Mouse (Mus musculus): ENCODE results near the gene Scd1. TPM values are rescaled to one million over a fixed set of nuclear protein-coding genes. Genes with fewer than 3 reads are reported as not detected.
A peak's percentile ranks its signal among the peaks of the same experiment; 100 is the strongest.

Gene Scd1
- polyA plus RNA-seq (2015; fragmentation: Nextera tagmentation; extraction: Ambion mirVana), result 4.5 and 5.1 TPM in 2 replicates

DNA sequence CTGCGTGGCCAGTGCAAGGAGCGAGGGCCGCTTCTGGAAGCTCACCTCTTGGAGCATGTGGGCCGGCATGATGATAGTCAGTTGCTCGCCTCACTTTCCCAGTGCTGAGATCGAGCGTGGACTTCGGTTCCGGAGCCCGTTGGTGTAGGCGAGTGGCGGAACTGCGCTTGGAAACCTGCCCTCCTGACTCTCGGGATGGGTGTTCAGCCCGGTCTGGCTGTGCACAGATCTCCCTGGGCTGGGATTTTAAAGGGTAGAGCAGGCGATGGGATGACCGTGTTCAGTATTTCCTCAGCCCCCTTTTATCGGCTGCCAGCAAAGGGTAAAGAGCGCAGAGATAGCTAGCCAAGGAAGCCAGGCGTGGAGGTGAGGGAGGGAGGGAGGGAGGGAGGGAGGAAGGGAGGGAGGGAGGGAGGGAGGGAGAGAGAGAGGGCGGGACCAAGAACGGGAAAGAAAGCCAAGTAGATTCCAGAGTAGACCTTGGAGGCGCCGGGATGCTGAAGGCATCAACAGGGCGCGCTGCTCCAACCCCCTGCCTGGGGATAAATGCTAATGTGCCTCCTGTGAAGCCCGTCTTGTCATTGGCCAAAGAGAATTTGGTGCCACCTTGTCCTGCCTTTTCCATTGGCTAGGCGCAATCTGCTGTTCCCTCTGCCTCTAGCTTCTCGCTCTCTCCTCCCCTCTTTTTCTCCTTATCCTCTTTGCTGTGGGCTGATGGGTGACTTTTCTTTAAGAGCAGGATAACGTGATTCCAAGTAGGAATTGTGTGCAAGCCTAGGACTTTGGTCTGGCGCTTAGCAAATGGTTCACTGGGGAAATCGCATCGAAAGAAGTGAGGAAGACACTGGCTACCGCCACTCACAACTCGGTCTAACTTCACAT, at the start of gene Scd1:
Gene Scd1, minus strand, starts transcription at position 539 of the 882 bp plus-strand sequence.
- peaks cover 4% of the 10 kb centered on the region; the same call in 1 of the 2 replicates for H3K4me1 ChIP-seq (ENCODE audit: control insufficient read depth, insufficient read depth, low read length)
- peak within 1 kb of the TSS; percentile 57 for H3K4me3 ChIP-seq (replicated peaks; ENCODE audit: low read length)
- 0 out of 2 replicates have a peak, but pooled peaks cover 6% of the 10 kb centered on the region for H3K27me3 ChIP-seq (ENCODE audit: control insufficient read depth, insufficient read depth, low read length)
- H3K27ac ChIP-seq (ENCODE audit: low read length), result peak within 1 kb of the TSS; percentile 77; the same call in 1 of the 2 replicates
- H3K9ac ChIP-seq (ENCODE audit: low read length), result peak within 1 kb of the TSS; percentile 69
- ATAC-seq (ENCODE audit: insufficient read depth, low FRiP score), result peak; percentile 87
- H3K36me3 ChIP-seq (ENCODE audit: control insufficient read depth, insufficient read depth, low read length), result no peaks in the 10 kb centered on the region
- H3K4me2 ChIP-seq (ENCODE audit: low read depth, low read length), result peak within 1 kb of the TSS; percentile 95
- H3K9me3 ChIP-seq (replicated peaks; ENCODE audit: control insufficient read depth, low read length), result no peaks in the 10 kb centered on the region
- WGBS, result under 1% methylated on average over 34 of the region's 35 CpGs

DNA sequence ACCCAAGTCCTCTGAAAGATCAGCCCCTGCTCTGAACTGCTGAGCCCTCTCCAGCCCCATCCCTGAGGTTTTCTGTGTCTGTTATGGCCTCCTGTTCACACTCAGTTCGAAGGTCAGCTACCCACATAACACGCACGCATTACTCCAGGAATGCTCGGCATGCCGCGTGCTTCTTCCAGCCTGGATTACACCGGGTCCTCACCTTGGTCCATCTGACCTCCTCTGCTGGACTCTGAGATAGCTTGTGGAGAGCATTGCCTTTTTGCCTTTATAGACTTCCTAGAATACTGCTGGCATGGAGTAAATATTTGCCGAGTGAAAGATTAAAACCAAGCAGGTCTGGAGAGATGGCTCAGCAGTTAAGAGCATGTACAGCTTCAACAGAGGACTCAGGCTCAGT, 47.7 kb upstream of the Scd1 start:
- Histone ChIP-seq H3K4me3 (replicated peaks; ENCODE audit: low read length) (no peak overlapping the region), H3K36me3 (ENCODE audit: control insufficient read depth, insufficient read depth, low read length) (no peaks in the 10 kb centered on the region), H3K27me3 (ENCODE audit: control insufficient read depth, insufficient read depth, low read length) (no peaks in the 10 kb centered on the region), H3K4me1 (ENCODE audit: control insufficient read depth, insufficient read depth, low read length) (no peaks in the 10 kb centered on the region; the same call in 1 of the 2 replicates), H3K27ac (ENCODE audit: low read length) (no peak overlapping the region), H3K9me3 (replicated peaks; ENCODE audit: control insufficient read depth, low read length) (no peaks in the 10 kb centered on the region), H3K4me2 (ENCODE audit: low read depth, low read length) (no peak overlapping the region), H3K9ac (ENCODE audit: low read length) (no peak overlapping the region)
- no peak for ATAC-seq (ENCODE audit: insufficient read depth, low FRiP score)
- 72% methylated on average over 8 of the region's 8 CpGs for WGBS

- no peak overlapping the region for H3K4me3 ChIP-seq (replicated peaks; ENCODE audit: low read length)
- 85% methylated on average over 6 of the region's 6 CpGs for WGBS
- no peak overlapping the region for H3K27ac ChIP-seq (ENCODE audit: low read length)
- H3K9ac ChIP-seq (ENCODE audit: low read length), result no peak overlapping the region
- no peak overlapping the region for H3K4me2 ChIP-seq (ENCODE audit: low read depth, low read length)
- no peaks in the 10 kb centered on the region; the same call in 1 of the 2 replicates for H3K4me1 ChIP-seq (ENCODE audit: control insufficient read depth, insufficient read depth, low read length)
- no peaks in the 10 kb centered on the region for H3K36me3 ChIP-seq (ENCODE audit: control insufficient read depth, insufficient read depth, low read length)
- ATAC-seq (ENCODE audit: insufficient read depth, low FRiP score), result no peak
- no peaks in the 10 kb centered on the region for H3K27me3 ChIP-seq (ENCODE audit: control insufficient read depth, insufficient read depth, low read length)
- H3K9me3 ChIP-seq (replicated peaks; ENCODE audit: control insufficient read depth, low read length), result no peaks in the 10 kb centered on the region
These were observed 47.2 kb upstream of the Scd1 start for GRCm38 (mm10) chr19:44454862-44455261.

DNA sequence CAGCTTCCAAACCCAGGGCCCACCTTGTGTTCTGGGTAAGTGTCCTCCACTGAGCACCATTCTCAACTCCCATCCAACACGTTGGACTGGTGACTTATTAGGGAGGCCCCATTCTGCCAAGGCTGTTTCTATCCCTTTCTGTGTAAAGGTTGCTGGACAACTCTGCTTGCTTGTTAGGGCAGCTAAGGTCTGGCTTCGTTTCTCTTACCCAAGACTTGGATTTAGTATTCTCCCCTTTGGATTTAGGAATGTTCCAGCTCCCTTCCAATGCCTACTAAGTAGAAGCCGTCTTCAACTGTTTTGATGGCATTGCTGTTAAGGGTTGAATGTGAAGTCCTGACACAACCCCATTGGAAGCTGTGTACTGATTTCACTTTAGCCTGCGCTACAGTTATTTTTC, 40.2 kb upstream of the Scd1 start:
- Histone ChIP-seq H3K4me3 (replicated peaks; ENCODE audit: low read length) (no peak overlapping the region), H3K27ac (ENCODE audit: low read length) (no peak overlapping the region), H3K36me3 (ENCODE audit: control insufficient read depth, insufficient read depth, low read length) (no peaks in the 10 kb centered on the region), H3K9me3 (replicated peaks; ENCODE audit: control insufficient read depth, low read length) (no peaks in the 10 kb centered on the region), H3K4me2 (ENCODE audit: low read depth, low read length) (no peak overlapping the region), H3K27me3 (ENCODE audit: control insufficient read depth, insufficient read depth, low read length) (no peaks in the 10 kb centered on the region), H3K4me1 (ENCODE audit: control insufficient read depth, insufficient read depth, low read length) (no peaks in the 10 kb centered on the region), H3K9ac (ENCODE audit: low read length) (no peak overlapping the region)
- no peak for ATAC-seq (ENCODE audit: insufficient read depth, low FRiP score)
- WGBS, result 78% methylated on average over 4 of the region's 4 CpGs

GRCm38 (mm10) chr19:44445755-44446154, 38.1 kb upstream of the Scd1 start:
- ATAC-seq (ENCODE audit: insufficient read depth, low FRiP score), result no peak
- no peaks in the 10 kb centered on the region for H3K4me1 ChIP-seq (ENCODE audit: control insufficient read depth, insufficient read depth, low read length)
- no peak overlapping the region for H3K4me3 ChIP-seq (replicated peaks; ENCODE audit: low read length)
- H3K4me2 ChIP-seq (ENCODE audit: low read depth, low read length), result no peak overlapping the region
- H3K9ac ChIP-seq (ENCODE audit: low read length), result no peak overlapping the region
- H3K36me3 ChIP-seq (ENCODE audit: control insufficient read depth, insufficient read depth, low read length), result no peaks in the 10 kb centered on the region
- 63% methylated on average over 3 of the region's 3 CpGs for WGBS
- no peaks in the 10 kb centered on the region for H3K9me3 ChIP-seq (replicated peaks; ENCODE audit: control insufficient read depth, low read length)
- no peak overlapping the region for H3K27ac ChIP-seq (ENCODE audit: low read length)
- H3K27me3 ChIP-seq (ENCODE audit: control insufficient read depth, insufficient read depth, low read length), result no peaks in the 10 kb centered on the region

DNA sequence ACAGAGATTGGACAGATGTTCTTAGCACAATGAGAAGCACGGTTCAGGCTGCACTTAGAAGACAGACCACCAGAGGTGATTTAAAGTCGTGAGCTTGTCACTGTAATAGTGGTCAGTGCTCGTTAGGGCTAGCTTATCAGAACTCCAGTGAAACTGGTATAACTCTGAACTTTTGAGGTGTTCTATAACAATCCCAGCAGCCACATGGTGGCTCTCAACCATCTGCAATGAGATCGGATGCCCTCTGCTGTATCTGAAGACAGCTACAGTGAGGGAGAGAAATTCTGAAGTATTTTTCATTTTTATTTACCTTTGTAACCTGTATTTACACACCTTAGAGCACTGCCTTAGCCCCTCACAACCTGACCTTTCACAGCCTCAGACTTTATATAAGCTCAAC, 31.6 kb upstream of the Scd1 start:
- no peaks in the 10 kb centered on the region for H3K9me3 ChIP-seq (replicated peaks; ENCODE audit: control insufficient read depth, low read length)
- H3K4me3 ChIP-seq (replicated peaks; ENCODE audit: low read length), result no peak overlapping the region
- no peaks in the 10 kb centered on the region for H3K27me3 ChIP-seq (ENCODE audit: control insufficient read depth, insufficient read depth, low read length)
- no peak overlapping the region for H3K4me2 ChIP-seq (ENCODE audit: low read depth, low read length)
- no peak for ATAC-seq (ENCODE audit: insufficient read depth, low FRiP score)
- H3K9ac ChIP-seq (ENCODE audit: low read length), result no peak overlapping the region
- no peak overlapping the region for H3K27ac ChIP-seq (ENCODE audit: low read length)
- no peaks in the 10 kb centered on the region for H3K4me1 ChIP-seq (ENCODE audit: control insufficient read depth, insufficient read depth, low read length)
- no peaks in the 10 kb centered on the region for H3K36me3 ChIP-seq (ENCODE audit: control insufficient read depth, insufficient read depth, low read length)
- WGBS, result 18% methylated on average over 4 of the region's 4 CpGs

DNA sequence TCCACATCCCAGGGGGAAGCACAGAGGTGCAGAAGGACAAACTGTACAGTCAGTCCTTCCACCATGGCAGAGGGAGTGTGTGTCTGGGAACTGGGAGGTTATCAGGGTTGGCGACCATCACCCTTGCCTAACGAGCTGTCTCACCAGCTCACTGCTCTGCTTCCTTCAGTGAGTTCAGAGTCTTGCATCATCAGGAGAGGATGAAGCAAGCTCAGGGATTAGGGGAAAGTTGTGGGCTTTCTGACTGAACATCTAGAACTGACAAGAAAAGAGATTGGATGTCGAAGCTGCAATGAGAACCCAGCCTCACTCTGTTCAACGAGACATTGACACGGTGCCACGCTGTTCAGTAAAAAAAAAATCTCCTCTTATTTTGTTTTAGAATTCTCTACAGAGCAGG, 30.3 kb upstream of the Scd1 start:
- Histone ChIP-seq H3K9me3 (replicated peaks; ENCODE audit: control insufficient read depth, low read length) (no peaks in the 10 kb centered on the region), H3K4me3 (replicated peaks; ENCODE audit: low read length) (no peak overlapping the region), H3K4me2 (ENCODE audit: low read depth, low read length) (no peak overlapping the region), H3K4me1 (ENCODE audit: control insufficient read depth, insufficient read depth, low read length) (no peaks in the 10 kb centered on the region), H3K27ac (ENCODE audit: low read length) (no peak overlapping the region), H3K9ac (ENCODE audit: low read length) (no peak overlapping the region), H3K27me3 (ENCODE audit: control insufficient read depth, insufficient read depth, low read length) (no peaks in the 10 kb centered on the region), H3K36me3 (ENCODE audit: control insufficient read depth, insufficient read depth, low read length) (no peaks in the 10 kb centered on the region)
- no peak for ATAC-seq (ENCODE audit: insufficient read depth, low FRiP score)
- 64% methylated on average over 6 of the region's 6 CpGs for WGBS

DNA sequence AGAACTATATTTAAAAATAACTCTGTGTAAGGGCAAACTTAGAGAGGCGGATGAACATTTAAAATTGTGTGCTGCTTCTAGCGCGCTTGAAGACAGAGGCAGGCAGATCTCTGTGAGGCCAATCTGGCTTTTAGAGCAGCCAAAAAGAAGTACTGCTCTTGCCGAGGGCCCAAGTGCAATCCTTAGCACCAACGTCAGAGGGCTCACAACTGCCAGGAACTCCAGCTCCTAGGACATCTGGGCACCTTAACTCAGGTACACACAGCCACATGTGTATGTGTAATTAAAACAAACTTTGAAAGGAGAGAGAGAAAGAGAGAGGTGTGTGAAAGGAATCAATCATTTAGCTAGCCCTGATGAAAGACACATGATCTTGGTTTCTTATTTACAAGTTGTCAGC, 24.4 kb upstream of the Scd1 start:
- WGBS, result 71% methylated on average over 5 of the region's 5 CpGs
- no peaks in the 10 kb centered on the region for H3K4me1 ChIP-seq (ENCODE audit: control insufficient read depth, insufficient read depth, low read length)
- no peak overlapping the region for H3K4me2 ChIP-seq (ENCODE audit: low read depth, low read length)
- H3K27ac ChIP-seq (ENCODE audit: low read length), result no peak overlapping the region
- H3K9ac ChIP-seq (ENCODE audit: low read length), result no peak overlapping the region
- no peak overlapping the region for H3K4me3 ChIP-seq (replicated peaks; ENCODE audit: low read length)
- ATAC-seq (ENCODE audit: insufficient read depth, low FRiP score), result no peak
- no peaks in the 10 kb centered on the region for H3K27me3 ChIP-seq (ENCODE audit: control insufficient read depth, insufficient read depth, low read length)
- no peaks in the 10 kb centered on the region for H3K9me3 ChIP-seq (replicated peaks; ENCODE audit: control insufficient read depth, low read length)
- H3K36me3 ChIP-seq (ENCODE audit: control insufficient read depth, insufficient read depth, low read length), result no peaks in the 10 kb centered on the region

- WGBS, result 76% methylated on average over 1 of the region's 1 CpGs
- H3K9ac ChIP-seq (ENCODE audit: low read length), result no peak overlapping the region
These were observed 20.0 kb upstream of the Scd1 start for GRCm38 (mm10) chr19:44427721-44428120.

More at GRCm38 (mm10) chr19:44427721-44428120, 20.0 kb upstream of the Scd1 start:
- no peaks in the 10 kb centered on the region for H3K27me3 ChIP-seq (ENCODE audit: control insufficient read depth, insufficient read depth, low read length)
- no peak for ATAC-seq (ENCODE audit: insufficient read depth, low FRiP score)
- no peak overlapping the region for H3K27ac ChIP-seq (ENCODE audit: low read length)
- H3K36me3 ChIP-seq (ENCODE audit: control insufficient read depth, insufficient read depth, low read length), result no peaks in the 10 kb centered on the region
- no peak overlapping the region for H3K4me3 ChIP-seq (replicated peaks; ENCODE audit: low read length)
- H3K4me1 ChIP-seq (ENCODE audit: control insufficient read depth, insufficient read depth, low read length), result no peaks in the 10 kb centered on the region
- no peaks in the 10 kb centered on the region for H3K9me3 ChIP-seq (replicated peaks; ENCODE audit: control insufficient read depth, low read length)
- H3K4me2 ChIP-seq (ENCODE audit: low read depth, low read length), result no peak overlapping the region

All from stomach, embryonic 16.5 days (tissue).